Mouse (Mus musculus) stomach, embryonic 15.5 days (tissue): ENCODE measurements around the gene Casp2. TPM values are rescaled to one million over a fixed set of nuclear protein-coding genes. Genes with fewer than 3 reads are reported as not detected.
A peak's percentile ranks its signal among the peaks of the same experiment; 100 is the strongest.

ENCODE experiments used
- ATAC-seq: fragments of 200-750 bp; cut with Nextera tagmentation; 2 replicates; pipeline ENCODE4 v1.8.0; 2017; ENCODE audit warnings: low read depth, moderate number of reproducible peaks, moderate TSS enrichment; ENCODE audit not compliant: insufficient read depth, low FRiP score
- H3K27ac ChIP-seq: fragments of 300-500 bp; sonication (generic); 2 replicates; pipeline ENCODE4 v1.5.1; 2015; ENCODE audit warnings: mild to moderate bottlenecking, inconsistent platforms
- H3K27me3 ChIP-seq: fragments of 300-500 bp; sonication (generic); replicated peaks from 2 replicates; pipeline ENCODE4 v1.6.1; 2015; ENCODE audit warnings: inconsistent platforms
- H3K36me3 ChIP-seq: fragments of 300-500 bp; sonication (generic); 2 replicates; pipeline ENCODE4 v1.6.1; 2015; ENCODE audit warnings: inconsistent platforms
- H3K4me1 ChIP-seq: fragments of 300-500 bp; sonication (generic); 2 replicates; pipeline ENCODE4 v1.6.1; 2015; ENCODE audit warnings: inconsistent platforms
- H3K4me2 ChIP-seq: fragments of 300-500 bp; sonication (generic); 2 replicates; pipeline ENCODE4 v1.6.1; 2015; ENCODE audit warnings: mild to moderate bottlenecking, inconsistent platforms
- H3K4me3 ChIP-seq: fragments of 300-500 bp; sonication (generic); replicated peaks from 2 replicates; pipeline ENCODE4 v1.5.1; 2015; ENCODE audit warnings: inconsistent platforms
- H3K9ac ChIP-seq: fragments of 300-500 bp; sonication (generic); 2 replicates; pipeline ENCODE4 v1.6.1; 2015; ENCODE audit warnings: inconsistent platforms
- H3K9me3 ChIP-seq: fragments of 300-500 bp; sonication (generic); 2 replicates; pipeline ENCODE4 v1.6.1; 2016; ENCODE audit warnings: inconsistent platforms
- WGBS: fragments of 180-500 bp; shearing (Covaris S2); methylation state at CpG from one replicate; pipeline ENCODE4 v1.1.7; 2015; 5-methylcytosine and 5-hydroxymethylcytosine counted together
- polyA plus RNA-seq: library from polyadenylated mRNA; unstranded; fragments of >200 nt; fragmentation: Nextera tagmentation; extraction: Ambion mirVana; gene quantifications from 2 replicates; pipeline ENCODE4 v1.2.1, GENCODE M21; 2015

Gene Casp2
- polyA plus RNA-seq, 1 experiment from 2014 or later = 48.4 TPM

DNA sequence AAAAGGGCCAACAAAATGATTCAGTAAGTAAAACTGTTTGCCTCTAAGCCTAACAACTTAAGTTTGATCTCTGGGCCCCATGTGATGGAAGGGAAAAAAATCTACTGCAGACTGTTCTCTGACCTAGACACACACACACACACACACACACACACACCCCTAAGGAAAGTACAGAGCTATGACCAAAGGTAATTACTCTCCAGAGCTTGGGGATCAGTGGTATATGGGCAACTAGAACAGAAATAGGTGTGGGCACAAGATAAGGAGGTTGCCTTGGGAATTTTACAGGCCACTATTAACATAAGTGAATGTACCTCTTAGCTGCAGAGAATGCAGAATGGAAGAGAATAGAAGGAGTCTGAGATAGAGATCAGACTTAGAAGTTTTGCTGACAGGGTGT, 22.8 kb downstream of the Casp2 start:
- Histone ChIP-seq H3K4me3 (no peak overlapping the region), H3K4me2 (no peak overlapping the region), H3K9ac (no peak overlapping the region), H3K4me1 (no peaks in the 10 kb centered on the region), H3K9me3 (no peaks in the 10 kb centered on the region), H3K36me3 (no peaks in the 10 kb centered on the region), H3K27ac (no peak overlapping the region), H3K27me3 (no peaks in the 10 kb centered on the region)
- ATAC-seq = no peak

- WGBS = 82% methylated on average over 6 of the region's 6 CpGs
- no peak overlapping the region for H3K9ac ChIP-seq
- no peak for ATAC-seq
Observed at GRCm38 (mm10) chr6:42293327-42293726, 28.5 kb downstream of the Casp2 start.

GRCm38 (mm10) chr6:42295549-42296094, 30.8 kb downstream of the Casp2 start:
- no peaks in the 10 kb centered on the region for H3K36me3 ChIP-seq
- no peak for ATAC-seq
- 60% methylated on average over 3 of the region's 3 CpGs for WGBS
- H3K27me3 ChIP-seq = no peaks in the 10 kb centered on the region
- no peaks in the 10 kb centered on the region for H3K9me3 ChIP-seq
- no peak overlapping the region for H3K9ac ChIP-seq
- no peak overlapping the region for H3K4me3 ChIP-seq
- no peaks in the 10 kb centered on the region for H3K4me1 ChIP-seq
- H3K4me2 ChIP-seq = no peak overlapping the region
- H3K27ac ChIP-seq = no peak overlapping the region

More at GRCm38 (mm10) chr6:42293327-42293726, 28.5 kb downstream of the Casp2 start:
- Histone ChIP-seq H3K4me3 (no peak overlapping the region), H3K36me3 (no peaks in the 10 kb centered on the region), H3K27ac (no peak overlapping the region), H3K4me1 (no peaks in the 10 kb centered on the region), H3K9me3 (no peaks in the 10 kb centered on the region), H3K27me3 (no peaks in the 10 kb centered on the region), H3K4me2 (no peak overlapping the region)

- Histone ChIP-seq H3K9ac (no peak overlapping the region), H3K36me3 (no peaks in the 10 kb centered on the region), H3K27ac (no peak overlapping the region), H3K9me3 (no peaks in the 10 kb centered on the region), H3K4me3 (no peak overlapping the region), H3K4me1 (no peaks in the 10 kb centered on the region), H3K27me3 (no peaks in the 10 kb centered on the region), H3K4me2 (no peak overlapping the region)
- WGBS = 74% methylated on average over 5 of the region's 5 CpGs
- ATAC-seq = no peak
Observed at GRCm38 (mm10) chr6:42299362-42299761, 34.6 kb downstream of the Casp2 start.

GRCm38 (mm10) chr6:42309816-42310378, 45.1 kb downstream of the Casp2 start:
- no peaks in the 10 kb centered on the region for H3K27me3 ChIP-seq
- no peak overlapping the region for H3K4me2 ChIP-seq
- no peaks in the 10 kb centered on the region for H3K9me3 ChIP-seq
- H3K4me3 ChIP-seq = no peak overlapping the region
- no peaks in the 10 kb centered on the region for H3K36me3 ChIP-seq
- ATAC-seq = no peak
- 43% methylated on average over 8 of the region's 8 CpGs for WGBS
- no peaks in the 10 kb centered on the region for H3K4me1 ChIP-seq
- no peak overlapping the region for H3K27ac ChIP-seq
- H3K9ac ChIP-seq = no peak overlapping the region

GRCm38 (mm10) chr6:42310427-42311053, 45.8 kb downstream of the Casp2 start:
- 77% methylated on average over 2 of the region's 2 CpGs for WGBS
- Histone ChIP-seq H3K4me2 (no peak overlapping the region), H3K9me3 (no peaks in the 10 kb centered on the region), H3K27ac (no peak overlapping the region), H3K4me3 (no peak overlapping the region), H3K36me3 (no peaks in the 10 kb centered on the region), H3K4me1 (no peaks in the 10 kb centered on the region), H3K9ac (no peak overlapping the region), H3K27me3 (no peaks in the 10 kb centered on the region)
- no peak for ATAC-seq

DNA sequence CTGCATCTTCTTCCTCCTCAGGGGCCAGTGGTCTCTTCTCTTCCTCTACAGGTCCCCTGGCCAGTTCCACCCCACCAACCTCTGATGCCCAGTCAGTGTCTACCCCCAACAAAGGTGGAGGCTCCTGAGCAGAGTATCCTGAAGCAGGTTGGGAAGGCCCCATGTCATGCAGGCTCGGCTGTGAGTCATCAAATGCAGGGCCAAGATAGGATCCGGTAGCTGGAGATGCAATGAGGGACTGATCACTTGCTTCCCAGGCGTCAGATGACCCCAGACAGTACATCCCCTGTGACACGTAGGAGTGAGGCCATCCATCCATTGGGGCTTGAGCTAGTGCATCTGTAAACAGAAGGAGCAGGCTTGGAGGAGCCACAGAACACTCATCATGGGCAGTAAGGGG, 53.5 kb downstream of the Casp2 start:
- no peaks in the 10 kb centered on the region for H3K36me3 ChIP-seq
- H3K4me3 ChIP-seq = no peak overlapping the region
- WGBS = 75% methylated on average over 4 of the region's 4 CpGs

GRCm38 (mm10) chr6:42323371-42324066, 58.7 kb downstream of the Casp2 start:
- no peaks in the 10 kb centered on the region for H3K9me3 ChIP-seq
- peak overlapping the region; percentile 61 for H3K4me3 ChIP-seq
- H3K27ac ChIP-seq = no peak overlapping the region
- H3K27me3 ChIP-seq = peaks cover 27% of the 10 kb centered on the region
- H3K4me1 ChIP-seq = peaks cover 16% of the 10 kb centered on the region
- H3K4me2 ChIP-seq = peak overlapping the region; percentile 97
- 3% methylated on average over 28 of the region's 28 CpGs for WGBS
- H3K9ac ChIP-seq = no peak overlapping the region
- H3K36me3 ChIP-seq = no peaks in the 10 kb centered on the region
- 0 out of 2 replicates have a peak, but pooled peaks have one; percentile 32 for ATAC-seq

More for the DNA sequence above, 53.5 kb downstream of the Casp2 start:
- ATAC-seq = no peak
- no peak overlapping the region for H3K4me2 ChIP-seq
- no peak overlapping the region for H3K9ac ChIP-seq
- no peak overlapping the region for H3K27ac ChIP-seq
- H3K9me3 ChIP-seq = no peaks in the 10 kb centered on the region
- peaks cover under 1% of the 10 kb centered on the region for H3K4me1 ChIP-seq
- H3K27me3 ChIP-seq = peaks cover 11% of the 10 kb centered on the region

- Histone ChIP-seq H3K4me2 (peak overlapping the region; percentile 97), H3K4me1 (peaks cover 16% of the 10 kb centered on the region), H3K36me3 (no peaks in the 10 kb centered on the region), H3K4me3 (peak overlapping the region; percentile 61), H3K27ac (no peak overlapping the region), H3K27me3 (peaks cover 27% of the 10 kb centered on the region), H3K9me3 (no peaks in the 10 kb centered on the region), H3K9ac (no peak overlapping the region)
- under 1% methylated on average over 20 of the region's 32 CpGs for WGBS
- ATAC-seq = peak; percentile 38; the same call in 1 of the 2 replicates
Observed at GRCm38 (mm10) chr6:42324067-42324481, 59.3 kb downstream of the Casp2 start.

GRCm38 (mm10) chr6:42324482-42325267, 59.9 kb downstream of the Casp2 start, which contains the start of gene Fam131b:
Gene Fam131b (minus strand): TSS chr6:42324643.
- Histone ChIP-seq H3K27ac (no peak within 1 kb of the TSS), H3K36me3 (no peaks in the 10 kb centered on the region), H3K4me2 (peak within 1 kb of the TSS; percentile 97), H3K9me3 (no peaks in the 10 kb centered on the region), H3K27me3 (peaks cover 27% of the 10 kb centered on the region), H3K9ac (peak within 1 kb of the TSS; percentile 22), H3K4me3 (peak within 1 kb of the TSS; percentile 61), H3K4me1 (peaks cover 16% of the 10 kb centered on the region)
- peak; percentile 76; the same call in 1 of the 2 replicates for ATAC-seq
- WGBS = under 1% methylated on average over 38 of the region's 68 CpGs

DNA sequence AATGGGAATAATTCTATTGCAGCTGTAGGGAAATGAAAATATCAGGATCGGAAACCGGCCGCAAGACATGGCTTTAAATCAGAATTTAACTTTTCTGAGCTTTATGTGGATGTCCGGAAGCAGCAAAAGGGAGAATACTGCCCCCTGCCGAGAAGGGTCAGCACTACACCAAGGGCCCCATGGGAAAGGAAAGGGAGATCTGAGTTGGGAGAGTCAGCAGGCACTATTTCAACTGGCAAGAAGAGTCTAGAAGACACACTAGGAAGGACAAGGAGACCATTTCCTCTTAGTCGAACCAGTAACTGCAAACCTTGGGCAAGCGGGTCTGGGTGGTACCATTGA, 60.5 kb downstream of the Casp2 start:
- H3K36me3 ChIP-seq = no peaks in the 10 kb centered on the region
- H3K4me1 ChIP-seq = peaks cover 16% of the 10 kb centered on the region
- H3K9ac ChIP-seq = no peak overlapping the region
- H3K4me2 ChIP-seq = peak overlapping the region; percentile 97
- H3K27ac ChIP-seq = no peak overlapping the region
- H3K27me3 ChIP-seq = peaks cover 27% of the 10 kb centered on the region
- WGBS = 4% methylated on average over 7 of the region's 7 CpGs
- H3K4me3 ChIP-seq = peak overlapping the region; percentile 61
- no peaks in the 10 kb centered on the region for H3K9me3 ChIP-seq
- ATAC-seq = no peak
